7 mouse cellular contexts compared by ENCODE assay signal in the genomic region with DNA sequence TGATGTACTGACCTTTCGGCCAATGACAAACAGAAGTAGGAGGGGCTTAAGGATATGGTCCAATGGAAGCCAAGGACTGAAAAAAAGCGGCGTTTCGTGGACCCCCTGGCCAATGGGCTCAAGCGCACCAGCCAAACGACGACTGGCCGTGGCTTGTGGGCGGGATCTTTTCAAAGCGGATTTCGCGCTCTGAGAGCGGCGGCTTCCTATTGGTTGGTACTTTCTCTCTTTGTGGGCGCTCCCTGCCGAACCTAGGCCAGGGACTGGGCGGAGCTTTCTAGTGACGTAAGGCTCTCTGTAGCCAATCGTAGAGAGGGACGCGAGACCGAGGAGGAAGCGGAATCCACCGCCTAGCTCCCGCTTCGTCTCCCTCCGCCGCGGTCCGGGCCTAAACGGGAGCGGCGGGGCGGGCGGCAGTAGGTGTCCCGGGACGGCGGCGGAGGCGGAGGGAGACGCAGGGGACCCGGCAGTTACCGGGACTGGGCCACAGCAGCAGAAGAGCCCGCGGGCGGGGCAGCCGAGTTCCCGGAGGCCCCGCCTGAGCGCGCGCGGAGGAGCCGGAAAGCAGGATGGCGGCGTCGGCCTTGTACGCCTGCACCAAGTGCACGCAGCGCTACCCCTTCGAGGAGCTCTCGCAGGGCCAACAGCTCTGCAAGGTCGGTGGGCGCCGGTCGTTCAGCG. TPM values are rescaled to one million over a fixed set of nuclear protein-coding genes. Genes with fewer than 3 reads are reported as not detected.
DNase-seq lines count a peak whose midpoint lies in the region; ATAC-seq lines count a peak whose summit lies in the region.

A gene (plus strand): TSS at position 311 of the 681 bp plus-strand sequence.

- no peaks in the 10 kb centered on the region for H3K27me3 ChIP-seq in intestine, embryonic 16.5 days (replicated peaks; ENCODE audit: control insufficient read depth, insufficient read depth, low read length)
- H3K27me3 ChIP-seq in midbrain, embryonic 11.5 days (ENCODE audit: control insufficient read depth, insufficient read depth, low read length), result no peaks in the 10 kb centered on the region

- H3K9ac ChIP-seq in intestine, embryonic 16.5 days (ENCODE audit: low read depth, low read length), result peak within 1 kb of the TSS; percentile 92
- peak within 1 kb of the TSS; percentile 97 for H3K9ac ChIP-seq in midbrain, embryonic 11.5 days (ENCODE audit: low read length)

- peak within 1 kb of the TSS; percentile 76 for H3K4me2 ChIP-seq in intestine, embryonic 16.5 days (ENCODE audit: low read depth, low read length)
- H3K4me2 ChIP-seq in midbrain, embryonic 11.5 days, result peak within 1 kb of the TSS; percentile 85

- peak within 1 kb of the TSS; percentile 99 for H3K27ac ChIP-seq in intestine, embryonic 16.5 days (ENCODE audit: low read length)
- peak within 1 kb of the TSS; percentile 93 for H3K27ac ChIP-seq in midbrain, embryonic 11.5 days (ENCODE audit: low read depth, low read length)

- peak; percentile 100 for DNase-seq in adrenal gland, adult 8-10 months
- DNase-seq in embryo, embryonic 9.5 days (ENCODE audit: extremely low spot score), result peak; percentile 98
- DNase-seq in gastrocnemius, postnatal 4 days (ENCODE audit: low spot score in 2 of 2), result peak; percentile 96 to 97
- peak; percentile 99 to 100 for DNase-seq in left cerebral cortex, postnatal 36 days (ENCODE audit: low spot score in 2 of 2)
- peak; percentile 100 for DNase-seq in midbrain, embryonic 11.5 days (ENCODE audit: low spot score, missing footprints)
- DNase-seq in skeletal muscle tissue, adult 2 months (ENCODE audit: low read depth, low spot score), result peak; percentile 99

- H3K4me3 ChIP-seq in intestine, embryonic 16.5 days (ENCODE audit: low read length), result peak within 1 kb of the TSS; percentile 90
- H3K4me3 ChIP-seq in midbrain, embryonic 11.5 days (ENCODE audit: low read depth, low read length), result peak within 1 kb of the TSS; percentile 70

- no peaks in the 10 kb centered on the region for H3K36me3 ChIP-seq in intestine, embryonic 16.5 days (ENCODE audit: control insufficient read depth, insufficient read depth, low read length)
- H3K36me3 ChIP-seq in midbrain, embryonic 11.5 days (ENCODE audit: control insufficient read depth, insufficient read depth, low read length), result peaks cover 6% of the 10 kb centered on the region; the same call in 1 of the 2 replicates

- H3K4me1 ChIP-seq in intestine, embryonic 16.5 days (ENCODE audit: control insufficient read depth, insufficient read depth, low read length), result peaks cover 13% of the 10 kb centered on the region
- H3K4me1 ChIP-seq in midbrain, embryonic 11.5 days (ENCODE audit: control insufficient read depth, insufficient read depth, low read length), result peaks cover 17% of the 10 kb centered on the region

- H3K9me3 ChIP-seq in intestine, embryonic 16.5 days (ENCODE audit: control insufficient read depth, low read length), result no peaks in the 10 kb centered on the region
- no peaks in the 10 kb centered on the region for H3K9me3 ChIP-seq in midbrain, embryonic 11.5 days (ENCODE audit: control insufficient read depth, low read length)

- peak; percentile 94 for ATAC-seq in intestine, embryonic 16.5 days
- ATAC-seq in midbrain, embryonic 11.5 days (ENCODE audit: low FRiP score), result peak; percentile 95

- WGBS in intestine, embryonic 16.5 days, result under 1% methylated on average over 57 of the region's 67 CpGs
- WGBS in midbrain, embryonic 11.5 days, result under 1% methylated on average over 63 of the region's 67 CpGs

- intact Hi-C loops in left cerebral cortex, postnatal 36 days (cut with DNase I), result loop anchor here (1.0 to 10.0 kb wide), 3 partner anchors 78 to 593 kb away; a partner anchor contains a TSS

RNA-seq across cellular contexts. Expression of the gene that starts here (rescaled TPM):
- 10 to 100 TPM; 13.6 to 32.3 (median 28.2) TPM for total RNA-seq in adrenal gland, adult 8-10 months (2022)
- 10 to 100 TPM; 19.0 to 22.9 TPM for total RNA-seq in gastrocnemius, postnatal 4 days (2021)
- polyA plus RNA-seq in intestine, embryonic 16.5 days (2015; fragmentation: Nextera tagmentation; extraction: Ambion mirVana), result 12.5 and 14.8 TPM in 2 replicates
- total RNA-seq in left cerebral cortex, postnatal 36 days (2021), result 10 to 100 TPM; 16.6 to 23.7 TPM
- polyA plus RNA-seq in midbrain, embryonic 11.5 days (2014; fragmentation: Nextera tagmentation; extraction: Ambion mirVana), result 28.9 and 33.6 TPM in 2 replicates

Comparison
In these comparisons a context has a peak if more than half of its experiments do, and no peak if none do; other contexts are left out.
1. Peak in every context shown above with its lines: DNase-seq, ATAC-seq, H3K4me3 ChIP-seq and H3K27ac ChIP-seq.